Mouse (Mus musculus) layer of hippocampus, adult 9-11 months (tissue): ENCODE results near the gene Cacna1d.
A peak's percentile ranks its signal among the peaks of the same experiment; 100 is the strongest.

ENCODE experiments used
- DNase-seq: peaks from one replicate; pipeline ENCODE4 v3.0.0; 2022

Gene Cacna1d

DNA sequence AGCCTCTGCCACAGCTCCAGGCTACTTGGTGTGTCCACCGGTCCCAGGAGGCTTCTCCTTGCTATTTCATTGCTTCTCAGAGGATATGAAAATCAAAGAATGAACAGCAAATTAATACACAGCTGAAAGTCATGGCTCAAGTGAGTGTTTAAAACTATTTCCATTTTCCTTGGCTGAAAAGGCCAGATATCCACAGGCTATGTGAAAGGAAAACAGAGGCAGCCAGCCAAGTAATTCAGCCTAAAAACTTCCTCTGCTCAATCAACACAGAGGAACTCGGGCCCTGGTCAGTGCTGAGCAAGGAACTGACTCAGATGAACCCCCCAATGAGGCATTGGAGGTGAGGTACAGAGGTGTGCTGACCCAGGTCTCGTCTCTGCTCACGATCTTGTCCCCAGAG is 165.0 kb downstream of the Cacna1d start:
- no peak for DNase-seq

DNA sequence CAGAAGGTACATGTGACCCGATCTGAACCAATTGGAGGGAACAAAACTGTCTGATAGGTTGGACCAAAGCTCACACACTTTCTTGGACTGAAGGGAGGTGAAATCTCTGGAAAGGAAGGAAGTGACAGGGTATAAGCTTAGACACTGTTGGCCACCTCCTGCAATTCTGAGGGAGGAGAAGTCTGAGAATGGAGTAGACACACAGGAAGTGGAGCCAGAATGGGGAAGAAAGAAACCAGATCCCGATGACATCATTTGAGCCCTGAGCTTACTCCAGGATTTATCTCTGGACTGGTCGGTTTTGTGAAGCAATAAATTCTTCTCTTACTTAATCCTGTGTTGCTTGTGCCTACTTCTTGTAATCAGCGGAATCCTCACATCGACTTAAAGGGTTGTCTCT is 166.3 kb downstream of the Cacna1d start:
- no peak for DNase-seq

DNA sequence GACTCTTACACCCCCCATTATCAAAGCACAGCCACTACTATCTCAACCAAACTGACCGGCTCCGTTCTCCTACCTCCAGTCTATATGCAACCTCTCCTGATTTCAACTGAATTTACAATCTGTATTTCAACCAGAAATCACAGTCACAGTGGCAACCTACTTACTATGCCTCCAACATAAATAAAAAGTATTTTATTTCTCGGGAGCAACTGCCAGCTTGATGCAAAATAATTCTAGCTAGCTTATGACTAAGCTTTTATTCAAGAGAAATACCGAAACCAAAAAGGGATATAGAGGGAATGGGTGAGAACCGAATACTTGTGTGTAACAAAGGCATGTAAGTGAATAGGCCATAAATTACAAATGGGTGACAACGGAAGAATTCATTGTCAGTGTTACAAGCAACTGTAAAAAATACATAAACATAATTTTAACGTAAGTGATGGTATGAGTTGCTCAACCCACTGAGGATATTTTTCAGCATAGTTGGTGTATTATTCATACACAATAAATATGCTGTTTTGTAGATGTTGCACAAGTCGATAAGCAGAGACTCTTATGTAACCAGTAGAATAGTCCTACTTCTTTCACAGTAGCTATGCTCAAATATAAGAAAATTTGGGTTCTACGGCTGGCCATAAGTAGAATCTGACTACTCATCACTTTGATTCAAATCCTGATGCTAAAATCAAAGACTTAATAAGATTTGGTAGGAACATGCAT is 172.4 kb downstream of the Cacna1d start:
- DNase-seq: no peak

DNA sequence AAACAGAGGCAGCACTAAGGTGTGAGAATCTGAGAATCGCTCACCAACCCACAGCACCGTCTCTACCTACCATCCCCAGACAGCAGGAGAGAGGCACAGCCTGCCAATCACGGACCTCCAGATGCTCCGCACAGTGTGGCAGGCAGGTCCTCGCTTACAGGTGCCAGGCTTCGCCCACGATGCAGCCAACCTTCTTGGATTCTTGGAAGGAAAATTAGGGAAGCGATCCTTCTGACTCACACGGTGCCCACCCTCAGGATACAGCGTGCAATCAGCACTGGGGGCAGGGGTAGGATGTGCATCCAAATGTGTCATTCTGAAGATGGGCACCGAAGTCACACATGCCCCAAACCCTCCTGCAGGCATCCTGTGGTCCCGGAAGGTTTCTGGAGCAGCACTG is 173.0 kb downstream of the Cacna1d start:
- DNase-seq: peak; percentile 64

DNA sequence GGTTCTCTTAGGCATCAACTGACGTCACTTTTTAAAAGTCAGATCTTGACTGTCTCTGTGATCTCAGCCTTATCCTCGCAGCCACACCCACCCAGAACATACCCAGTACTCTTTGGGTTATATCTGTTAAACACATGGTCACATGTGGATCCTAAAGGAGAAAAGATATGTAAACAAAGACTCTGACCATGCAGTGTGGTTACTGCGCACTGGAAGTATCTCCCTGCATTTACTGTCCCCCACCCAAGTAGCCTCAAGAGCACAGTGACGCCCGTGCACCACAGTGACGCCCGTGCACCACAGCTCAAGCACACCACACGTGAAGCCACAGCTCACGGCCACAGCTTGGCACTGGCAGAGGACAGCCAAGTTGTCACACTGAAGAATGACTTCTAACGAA is 173.6 kb downstream of the Cacna1d start:
- DNase-seq: no peak

DNA sequence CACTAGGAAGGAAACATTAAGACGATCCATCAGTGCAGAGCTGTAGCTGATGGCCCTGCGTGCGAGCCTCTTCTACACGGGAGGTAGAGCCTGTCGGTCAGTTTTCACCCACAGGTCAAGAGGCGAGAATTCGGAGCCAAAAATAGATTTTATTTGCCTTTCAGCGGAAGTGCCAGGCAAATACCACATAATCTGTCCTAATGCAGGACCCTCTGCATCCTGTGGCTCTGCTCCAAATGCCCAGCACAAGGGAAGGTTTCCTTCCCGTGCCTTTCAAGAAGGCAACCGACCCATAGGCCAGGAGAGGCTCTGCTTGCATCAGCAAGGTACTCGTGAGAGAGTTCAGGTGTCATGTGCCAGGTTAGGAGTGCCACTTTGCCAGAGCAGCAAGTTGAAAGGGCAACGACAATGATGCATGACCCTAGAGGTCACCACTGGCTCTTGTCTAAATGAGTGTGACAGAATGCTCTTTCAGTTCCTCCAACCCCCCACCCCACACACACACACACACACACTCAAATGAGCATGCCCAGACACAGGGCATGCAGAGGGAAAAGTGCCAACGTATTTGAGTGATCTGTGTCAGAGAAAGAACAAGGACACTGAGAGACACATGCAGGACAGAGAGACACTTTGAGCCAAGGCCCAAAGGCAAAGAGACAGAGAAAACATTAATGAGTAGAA is 179.9 kb downstream of the Cacna1d start:
- DNase-seq: no peak

DNA sequence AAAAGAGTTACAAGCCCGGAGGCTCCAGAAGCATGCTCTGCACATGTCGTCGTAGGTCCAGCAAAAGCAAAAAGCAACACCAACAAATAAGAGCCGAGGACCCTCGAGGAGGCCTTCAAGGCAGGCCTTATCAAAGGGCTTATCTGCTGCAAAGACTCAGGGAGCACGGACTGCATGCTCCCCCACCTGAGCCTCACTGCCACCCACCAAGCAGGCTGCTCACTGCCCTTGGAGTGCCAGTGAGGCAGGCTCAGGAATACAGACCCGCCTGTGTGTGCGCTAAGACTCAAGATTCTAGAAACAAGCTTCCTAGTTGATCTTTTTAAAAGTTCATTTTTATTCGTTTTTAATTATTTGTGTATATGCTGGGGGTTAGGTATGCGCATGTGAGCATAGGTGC is 181.0 kb downstream of the Cacna1d start:
- DNase-seq: no peak

DNA sequence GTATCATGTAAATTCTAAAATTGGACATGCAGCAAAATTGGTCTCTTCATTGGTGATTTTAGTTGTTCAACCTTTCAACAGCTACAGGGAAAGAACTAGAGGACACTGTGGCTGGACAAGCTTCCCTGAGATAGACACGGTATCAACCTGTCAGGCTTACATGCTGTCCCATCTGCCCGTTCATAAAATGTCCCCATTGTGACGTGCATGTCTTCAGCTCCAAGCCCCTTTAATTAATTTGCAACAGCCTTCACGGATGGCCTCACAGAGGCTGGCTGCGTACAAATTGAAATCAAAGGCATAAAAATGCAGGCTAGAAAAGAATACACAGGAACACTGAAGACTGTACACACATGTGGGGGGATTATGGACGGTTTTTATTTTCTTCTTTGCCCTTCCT is 185.0 kb downstream of the Cacna1d start:
- no peak for DNase-seq

DNA sequence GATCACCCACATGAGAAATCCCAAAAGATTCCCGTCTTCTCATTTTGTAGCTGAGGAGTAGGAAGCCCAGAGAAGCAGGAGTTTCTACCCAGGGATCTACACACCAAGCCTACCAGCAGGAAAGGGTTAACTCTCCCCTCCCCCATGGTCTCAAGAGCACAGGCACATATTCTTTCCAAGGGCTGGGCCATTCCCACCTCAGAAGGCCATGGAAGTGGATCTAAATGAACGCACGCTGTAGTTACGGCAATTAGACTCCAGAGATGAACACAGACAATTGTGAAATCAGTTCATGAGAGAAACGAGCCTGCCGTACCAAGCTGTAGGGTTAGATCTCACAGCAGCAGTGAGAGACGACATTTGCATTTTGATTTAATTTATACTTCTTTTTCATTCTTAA is 191.3 kb downstream of the Cacna1d start:
- DNase-seq: no peak

DNA sequence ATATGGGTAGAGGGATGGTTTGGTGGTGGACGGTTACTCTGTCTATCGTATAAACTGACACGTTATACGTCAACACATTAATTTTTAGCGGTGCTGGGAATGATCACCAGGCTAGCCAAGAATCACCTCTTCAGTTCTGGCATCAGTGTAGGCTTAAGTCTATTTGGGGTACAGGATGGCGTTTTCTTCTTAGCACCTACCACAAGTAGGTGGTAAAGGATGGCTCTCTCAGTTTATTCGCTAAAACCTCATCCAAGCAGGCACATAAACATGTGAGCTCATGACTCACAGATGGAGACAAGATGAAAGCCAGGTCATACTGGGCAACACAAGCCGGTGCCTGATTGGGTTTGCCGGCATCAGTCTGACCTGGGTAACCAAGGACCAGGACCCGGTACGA is 193.8 kb downstream of the Cacna1d start:
- no peak for DNase-seq

DNA sequence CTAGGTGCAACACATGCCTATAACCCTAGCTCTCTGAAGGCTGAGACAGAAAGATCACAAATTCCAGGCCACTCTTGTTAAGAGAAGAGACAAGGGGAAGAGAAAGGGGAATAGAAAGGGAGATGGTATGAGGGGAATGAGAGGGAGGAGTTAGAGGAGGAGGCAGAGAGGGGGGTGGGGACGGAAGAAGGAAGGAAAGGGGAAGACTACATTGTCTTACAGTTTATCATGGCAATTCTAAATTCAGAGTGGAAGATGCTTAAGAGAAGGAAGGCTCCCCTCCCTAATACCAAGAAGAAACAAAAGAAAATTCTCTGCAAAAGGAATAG is 199.2 kb downstream of the Cacna1d start:
- no peak for DNase-seq

DNA sequence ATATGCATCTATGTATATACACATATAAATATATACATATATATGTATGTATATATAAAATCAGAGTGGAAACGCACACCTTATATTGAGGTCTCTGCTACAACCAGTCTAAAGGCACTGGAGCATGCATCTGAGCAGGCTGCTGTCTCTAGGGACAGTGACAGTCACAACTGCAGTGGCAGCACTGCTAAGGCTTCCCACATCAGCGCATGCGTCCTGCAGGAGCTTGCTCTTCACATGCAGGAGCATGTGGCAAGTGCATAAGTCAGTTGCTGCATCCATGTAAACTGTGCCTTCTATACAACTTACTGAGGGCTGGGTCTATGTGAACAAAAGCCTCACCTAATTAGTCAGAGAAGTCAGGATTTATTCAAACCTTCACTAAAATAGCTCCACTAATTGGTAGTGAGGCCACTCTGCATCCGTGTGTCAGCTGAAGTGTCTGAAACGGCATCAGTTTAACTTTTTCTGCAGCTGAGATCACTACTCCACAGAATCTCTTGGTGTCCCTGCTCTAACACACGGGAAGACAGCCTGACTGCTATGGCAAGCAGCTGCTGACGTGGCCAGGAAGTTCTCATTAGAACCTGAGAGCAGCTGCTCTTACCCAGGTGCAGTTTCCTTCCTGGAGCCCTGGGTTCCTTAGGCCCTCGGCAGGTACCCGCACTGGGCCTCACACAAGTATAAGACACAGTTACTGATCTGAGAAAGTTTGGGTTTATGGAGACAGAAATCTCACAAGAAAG is 199.7 kb downstream of the Cacna1d start:
- no peak for DNase-seq

DNA sequence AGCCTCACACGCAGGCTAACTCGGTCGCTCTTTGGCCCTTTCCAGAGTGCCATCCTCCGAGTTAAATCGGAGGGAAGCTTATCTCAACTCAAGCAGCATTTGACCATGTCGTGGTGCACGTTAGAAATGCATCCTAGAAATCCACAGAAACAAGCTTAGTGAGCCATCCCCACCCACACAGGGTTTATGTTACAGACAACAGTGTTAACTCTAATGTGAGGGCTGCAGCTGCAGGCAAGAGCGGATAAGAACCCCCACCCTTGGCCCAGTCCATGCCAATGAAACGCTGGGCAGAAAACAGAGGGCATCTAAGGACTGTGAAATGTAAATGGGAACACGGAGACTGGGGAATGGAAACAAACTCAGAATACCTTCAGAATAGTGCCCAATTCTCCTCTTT is 206.8 kb downstream of the Cacna1d start:
- DNase-seq: no peak

DNA sequence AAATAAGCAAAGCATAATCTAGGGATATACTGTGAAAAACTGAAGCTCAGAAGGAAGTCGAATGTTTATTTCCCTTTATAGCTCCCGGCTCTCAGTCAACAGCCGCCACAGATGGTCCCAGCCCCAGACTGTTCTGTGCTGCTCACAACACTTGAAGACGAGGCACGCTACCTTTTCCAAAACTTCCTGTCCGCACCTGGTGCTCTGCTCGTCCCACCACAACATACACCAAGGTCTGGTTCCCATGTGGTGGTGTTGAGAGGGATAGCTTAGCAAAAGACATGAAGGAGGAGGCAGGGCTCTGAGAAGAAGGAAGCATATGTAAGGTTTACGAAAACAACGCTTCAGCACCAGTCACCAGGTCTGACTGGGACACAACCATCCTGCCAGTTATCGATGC is 207.2 kb downstream of the Cacna1d start:
- DNase-seq: peak; percentile 68

DNA sequence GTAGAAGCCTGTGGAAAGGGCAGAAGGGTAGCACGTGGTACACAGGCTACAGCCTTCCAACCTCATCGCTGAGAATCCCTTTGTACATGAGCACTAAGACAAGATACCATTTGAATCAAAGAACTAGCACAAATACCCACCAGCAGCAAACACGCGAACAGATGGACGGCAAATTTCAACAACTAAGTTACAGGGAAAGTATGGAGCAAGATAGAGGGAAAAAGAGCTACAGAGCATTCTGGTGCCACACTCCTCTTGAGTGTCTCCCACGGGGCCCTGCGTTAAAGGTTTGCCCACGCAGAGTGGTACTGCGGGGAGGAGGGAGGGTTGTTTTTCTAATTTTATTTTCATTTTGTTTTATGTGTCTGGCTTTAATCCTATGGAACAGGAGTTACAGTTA is 215.7 kb downstream of the Cacna1d start:
- DNase-seq: no peak

DNA sequence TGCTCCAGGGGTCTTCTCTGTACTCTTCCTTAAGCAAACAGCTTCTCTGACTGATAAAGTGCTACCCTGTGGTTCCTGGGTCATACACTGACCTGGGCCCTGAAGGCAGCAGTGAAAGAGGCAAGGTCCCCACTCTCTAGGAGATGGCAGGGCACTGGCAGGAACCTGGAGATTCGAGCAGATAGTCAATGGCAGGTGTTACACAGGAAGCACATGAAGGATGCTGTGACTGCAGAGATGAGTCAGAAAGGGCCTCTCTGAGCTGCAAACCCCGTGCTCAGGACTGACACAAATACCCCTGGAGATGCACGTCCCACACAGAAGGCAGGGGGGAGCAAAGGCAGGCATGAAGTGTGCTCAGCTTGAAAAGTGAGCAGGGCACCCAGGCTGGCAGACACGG is 218.3 kb downstream of the Cacna1d start:
- DNase-seq: no peak

DNA sequence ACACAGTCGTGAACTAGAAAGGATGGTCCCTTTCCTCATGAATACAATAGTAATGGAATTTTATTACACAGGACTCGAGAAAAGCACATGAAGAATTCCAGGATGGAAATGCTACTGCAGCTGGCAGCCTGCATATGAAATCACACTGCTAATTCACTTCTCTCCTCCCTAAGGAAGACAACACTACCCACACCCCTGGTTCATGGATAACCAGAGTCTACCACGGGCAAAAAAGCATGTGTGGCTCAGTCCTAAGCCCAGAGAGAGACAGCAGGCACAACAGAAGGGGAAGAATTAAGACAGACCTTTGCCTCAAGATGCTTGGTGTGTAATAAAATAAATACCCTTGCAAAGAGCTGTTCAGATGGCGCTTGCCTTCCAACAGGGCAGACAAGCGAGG is 218.7 kb downstream of the Cacna1d start:
- DNase-seq: peak; percentile 10

DNA sequence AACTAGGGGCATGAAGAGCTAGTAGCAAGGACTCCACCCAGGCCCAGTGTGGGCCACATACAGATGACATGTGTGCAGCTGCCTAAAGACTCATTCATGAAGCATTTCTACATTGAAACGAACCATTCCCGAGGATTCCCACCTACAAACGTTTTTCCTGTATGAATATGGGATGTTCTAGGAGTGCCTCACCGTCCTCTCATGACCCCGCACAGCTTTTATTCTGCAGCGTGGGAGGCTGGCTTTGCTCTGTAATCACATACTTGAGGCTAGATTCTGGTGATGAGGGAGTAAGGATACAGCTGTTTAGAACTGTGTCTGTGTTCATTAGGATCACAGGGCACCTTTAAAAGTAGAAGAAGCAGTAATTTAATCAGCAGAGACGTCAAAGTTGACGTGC is 219.4 kb downstream of the Cacna1d start:
- peak; percentile 2 for DNase-seq

DNA sequence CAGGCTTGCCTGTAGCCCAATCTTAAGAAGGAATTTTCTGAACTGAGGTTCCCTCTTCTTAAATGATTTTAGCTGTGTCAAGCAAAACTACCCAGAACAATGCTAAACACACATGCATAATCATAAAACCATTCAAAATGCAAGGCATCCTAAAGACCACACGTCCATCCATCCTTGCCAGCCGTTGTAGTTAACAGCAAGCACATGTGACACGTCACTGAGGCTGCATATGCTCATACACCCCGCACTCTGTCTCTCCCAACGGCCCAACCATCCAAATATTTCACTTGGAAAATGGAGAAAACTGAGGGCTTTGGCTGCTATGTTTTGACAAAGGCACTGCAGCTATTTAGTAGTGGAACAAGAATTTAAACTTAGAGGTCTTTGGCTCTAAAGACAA is 220.9 kb downstream of the Cacna1d start:
- DNase-seq: peak; percentile 1

DNA sequence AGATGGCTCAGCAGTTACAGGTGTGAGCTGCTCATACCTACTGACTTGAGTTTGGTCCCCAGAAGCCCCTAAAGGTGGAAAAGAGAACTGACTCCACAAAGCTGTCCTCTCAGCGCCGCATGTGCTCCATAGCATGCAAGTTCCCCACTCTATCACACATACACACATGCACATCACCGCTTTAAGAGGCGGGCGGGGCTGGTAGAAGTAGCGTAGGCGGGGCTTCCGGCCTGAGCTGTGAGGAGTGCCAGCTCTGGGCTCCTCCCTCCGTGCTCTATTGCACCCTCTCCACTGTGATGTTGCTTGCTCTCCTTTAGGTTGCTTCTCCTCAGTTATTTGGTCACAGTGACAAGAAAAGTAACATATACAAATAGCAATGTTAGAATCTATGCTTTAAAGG is 225.5 kb downstream of the Cacna1d start:
- no peak for DNase-seq

DNA sequence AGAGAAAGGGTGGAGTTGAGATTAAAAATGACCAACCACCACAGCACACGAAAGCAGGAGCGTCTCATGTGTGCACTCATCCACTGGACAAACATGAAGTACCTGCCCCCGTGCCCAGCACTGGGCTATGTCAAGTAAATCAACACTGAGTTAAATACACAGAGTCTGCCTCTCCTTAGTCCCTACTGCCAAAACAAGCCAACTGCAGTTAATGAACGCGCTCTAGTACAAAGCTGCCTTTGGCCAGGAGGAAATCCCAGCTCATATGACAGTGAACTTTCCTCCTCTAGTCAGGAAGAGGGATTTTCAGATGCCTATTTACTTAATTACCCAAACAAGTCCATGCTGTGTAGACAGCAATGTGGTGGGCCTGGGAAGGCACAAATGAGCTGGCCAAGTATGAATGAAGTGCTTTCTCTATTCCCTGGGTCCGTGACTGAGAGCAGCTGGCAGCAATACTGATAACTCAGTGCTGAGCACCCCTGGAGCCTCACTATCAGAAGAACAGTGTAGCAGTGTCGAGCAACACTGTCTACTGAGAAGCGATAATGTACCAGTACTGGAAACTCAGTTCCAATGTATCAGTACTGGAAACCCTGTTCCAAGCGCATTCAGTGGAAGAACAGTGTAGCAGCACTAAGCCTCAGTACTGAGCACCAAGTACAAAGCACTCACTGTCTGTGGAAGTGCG is 229.5 kb downstream of the Cacna1d start:
- no peak for DNase-seq

DNA sequence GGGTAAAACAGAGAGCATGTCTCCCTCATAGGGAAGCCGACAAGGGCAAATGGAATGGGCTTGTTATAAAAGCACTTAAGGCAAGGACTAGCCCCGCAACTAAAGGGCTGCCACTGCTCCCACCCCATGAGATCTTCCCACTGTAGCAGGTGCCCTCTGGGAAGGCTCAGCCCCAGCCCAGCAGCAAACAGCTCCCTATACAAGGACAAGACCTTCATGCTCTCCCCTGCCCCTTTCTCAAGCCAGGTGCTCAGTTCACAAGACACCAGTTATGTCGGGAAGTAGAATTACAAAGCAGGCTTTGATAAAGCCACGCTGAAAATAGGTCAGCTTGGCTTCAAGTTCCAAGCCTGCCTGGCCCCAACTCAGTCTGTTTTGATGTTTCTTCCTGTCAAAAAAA is 233.6 kb downstream of the Cacna1d start:
- DNase-seq: peak; percentile 1

DNA sequence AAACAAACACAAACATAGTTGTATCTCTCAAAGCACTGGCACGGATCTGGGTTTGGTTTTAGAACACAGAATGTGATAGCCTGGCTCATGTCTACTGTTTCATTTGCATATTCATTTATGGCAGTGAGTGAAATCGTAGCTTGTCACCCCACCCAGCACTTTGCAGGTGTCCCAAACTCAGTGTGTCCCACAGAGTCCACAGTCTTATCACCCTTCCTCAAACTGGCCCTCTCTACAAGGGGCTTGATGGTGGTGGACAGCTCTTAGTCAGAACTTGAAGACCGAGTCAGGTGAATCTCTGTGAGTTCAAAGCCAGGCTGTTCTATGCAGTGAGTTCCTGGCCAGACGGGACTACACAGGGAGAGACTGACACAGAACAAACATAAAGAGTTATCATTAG is 234.8 kb downstream of the Cacna1d start:
- peak; percentile 3 for DNase-seq
